Comparison of ENCODE assay signal across 7 mouse cellular contexts in genomic region chr1:171280250-171280915, GRCm38 (mm10). TPM values are rescaled to one million over a fixed set of nuclear protein-coding genes. Genes with fewer than 3 reads are reported as not detected.
DNase-seq lines count a peak whose midpoint lies in the region; ATAC-seq and TF ChIP-seq lines count a peak whose summit lies in the region.

No protein-coding gene starts in this region.

- DNase-seq in testis, postnatal 10 days (ENCODE audit: low spot score) = no peak
- no peak for DNase-seq in forebrain, embryonic 10.5 days (ENCODE audit: extremely low spot score, low spot score)
- DNase-seq in lung, postnatal 14 days = peak; percentile 2
- no peak for DNase-seq in natural killer cell, adult 2 months (ENCODE audit: low spot score in 2 of 2)
- no peak for DNase-seq in retina, postnatal 1 day

- H3K27ac ChIP-seq in testis, adult 2 months (ENCODE audit: control insufficient read depth, insufficient read depth, low read depth, low read length) = no peak overlapping the region; the same call in 1 of the 2 replicates
- peak overlapping the region; percentile 85 for H3K27ac ChIP-seq in forebrain, embryonic 10.5 days
- H3K27ac ChIP-seq in intestine, postnatal 0 days (ENCODE audit: low read depth, low read length) = no peak overlapping the region; the same call in 1 of the 2 replicates

- ATAC-seq in intestine, postnatal 0 days = peak; percentile 23; the same call in 1 of the 2 replicates

- peaks cover 25% of the 10 kb centered on the region for H3K4me1 ChIP-seq in testis, adult 2 months (ENCODE audit: control insufficient read depth, insufficient read depth, low read length)
- peaks cover 33% of the 10 kb centered on the region for H3K4me1 ChIP-seq in forebrain, embryonic 10.5 days
- H3K4me1 ChIP-seq in intestine, postnatal 0 days (replicated peaks; ENCODE audit: control insufficient read depth, insufficient read depth, low read length) = no peaks in the 10 kb centered on the region

- no peak for TF ChIP-seq POLR2A in testis, adult 2 months (IDR thresholded peaks at IDR 0.05; ENCODE audit: control insufficient read depth, low read depth, low read length)

- no peak for TF ChIP-seq CTCF in testis, adult 2 months (IDR thresholded peaks at IDR 0.05; ENCODE audit: control insufficient read depth, insufficient read depth, insufficient replicate concordance, low read depth, low read length)
- TF ChIP-seq CTCF in intestine, postnatal 0 days (IDR thresholded peaks at IDR 0.05; ENCODE audit: low read depth) = no peak

- 2% methylated on average over 25 of the region's 25 CpGs for WGBS in forebrain, embryonic 10.5 days
- under 1% methylated on average over 25 of the region's 25 CpGs for WGBS in intestine, postnatal 0 days

- H3K36me3 ChIP-seq in testis, adult 2 months (ENCODE audit: control insufficient read depth, insufficient read depth, low read length) = no peaks in the 10 kb centered on the region
- H3K36me3 ChIP-seq in forebrain, embryonic 10.5 days (replicated peaks) = peaks cover 76% of the 10 kb centered on the region
- H3K36me3 ChIP-seq in intestine, postnatal 0 days (ENCODE audit: control insufficient read depth, insufficient read depth) = peaks cover 59% of the 10 kb centered on the region

- H3K4me3 ChIP-seq in testis, adult 2 months (ENCODE audit: control insufficient read depth, low read depth, low read length) = peak overlapping the region; percentile 96
- H3K4me3 ChIP-seq in forebrain, embryonic 10.5 days = peak overlapping the region; percentile 67
- peak overlapping the region; percentile 60 for H3K4me3 ChIP-seq in intestine, postnatal 0 days (ENCODE audit: low read depth, low read length)

- H3K9ac ChIP-seq in intestine, postnatal 0 days (ENCODE audit: low read depth, low read length) = peak overlapping the region; percentile 58

- H3K9me3 ChIP-seq in forebrain, embryonic 10.5 days = no peaks in the 10 kb centered on the region
- H3K9me3 ChIP-seq in intestine, postnatal 0 days (ENCODE audit: control insufficient read depth) = no peaks in the 10 kb centered on the region

- H3K4me2 ChIP-seq in intestine, postnatal 0 days (replicated peaks; ENCODE audit: low read depth) = peak overlapping the region; percentile 87

- H3K27me3 ChIP-seq in testis, adult 2 months (ENCODE audit: control insufficient read depth, insufficient read depth, low read length) = no peaks in the 10 kb centered on the region
- no peaks in the 10 kb centered on the region for H3K27me3 ChIP-seq in forebrain, embryonic 10.5 days (ENCODE audit: poor library complexity, severe bottlenecking)
- no peaks in the 10 kb centered on the region for H3K27me3 ChIP-seq in intestine, postnatal 0 days (replicated peaks; ENCODE audit: control insufficient read depth, insufficient read depth, low read length)

RNA-seq across cellular contexts. Expression of gene Ppox, which starts 0.6 kb away (rescaled TPM):
- polyA plus RNA-seq in testis, adult 2 months (2012; rRNA removed) = 7.1 and 8.7 TPM in 2 replicates
- 51.5 and 58.0 TPM in 2 replicates for polyA plus RNA-seq in forebrain, embryonic 10.5 days (2016; fragmentation: Nextera tagmentation; extraction: Ambion mirVana)
- polyA plus RNA-seq in intestine, postnatal 0 days (2015; fragmentation: Nextera tagmentation; extraction: Ambion mirVana) = 11.4 and 12.8 TPM in 2 replicates

RNA-seq across cellular contexts. Expression of gene Usp21, which starts 7.4 kb away (rescaled TPM):
- 38.4 and 38.7 TPM in 2 replicates for polyA plus RNA-seq in testis, adult 2 months (2012; rRNA removed)
- 94.1 and 95.9 TPM in 2 replicates for polyA plus RNA-seq in forebrain, embryonic 10.5 days (2016; fragmentation: Nextera tagmentation; extraction: Ambion mirVana)
- 20.4 and 21.7 TPM in 2 replicates for polyA plus RNA-seq in intestine, postnatal 0 days (2015; fragmentation: Nextera tagmentation; extraction: Ambion mirVana)

RNA-seq across cellular contexts. Expression of gene B4galt3, which starts 10.3 kb away (rescaled TPM):
- polyA plus RNA-seq in testis, adult 2 months (2012; rRNA removed) = 25.0 and 32.3 TPM in 2 replicates
- 60.5 and 65.2 TPM in 2 replicates for polyA plus RNA-seq in forebrain, embryonic 10.5 days (2016; fragmentation: Nextera tagmentation; extraction: Ambion mirVana)
- polyA plus RNA-seq in intestine, postnatal 0 days (2015; fragmentation: Nextera tagmentation; extraction: Ambion mirVana) = 27.0 and 27.4 TPM in 2 replicates

RNA-seq across cellular contexts. Expression of gene Ufc1, which starts 14.4 kb away (rescaled TPM):
- 19.1 and 20.0 TPM in 2 replicates for polyA plus RNA-seq in testis, adult 2 months (2012; rRNA removed)
- polyA plus RNA-seq in forebrain, embryonic 10.5 days (2016; fragmentation: Nextera tagmentation; extraction: Ambion mirVana) = 94.3 and 98.6 TPM in 2 replicates
- polyA plus RNA-seq in intestine, postnatal 0 days (2015; fragmentation: Nextera tagmentation; extraction: Ambion mirVana) = 117 TPM in 2 replicates

RNA-seq across cellular contexts. Expression of gene Ndufs2, which starts 29.2 kb away (rescaled TPM):
- 86.0 and 91.4 TPM in 2 replicates for polyA plus RNA-seq in testis, adult 2 months (2012; rRNA removed)
- 270 and 274 TPM in 2 replicates for polyA plus RNA-seq in forebrain, embryonic 10.5 days (2016; fragmentation: Nextera tagmentation; extraction: Ambion mirVana)
- 249 and 255 TPM in 2 replicates for polyA plus RNA-seq in intestine, postnatal 0 days (2015; fragmentation: Nextera tagmentation; extraction: Ambion mirVana)
